Mouse (Mus musculus): ENCODE measurements at regions not wholly inside any gene's neighbourhood (a gene's known extent, or its start where the extent isn't known, plus 50 kb on each side); places are given as distances from the start of the nearest gene placed in this dataset.

GRCm38 (mm10) chr14:87314999-87315732 lies 101.3 kb upstream of the Tdrd3 start:
- H3K9me3 ChIP-seq (ENCODE audit: low read length) = no peaks in the 10 kb centered on the region; the same call in 1 of the 2 replicates

GRCm38 (mm10) chr14:87327841-87328240 lies 88.6 kb upstream of the Tdrd3 start:
- Histone ChIP-seq H3K9me3 (ENCODE audit: low read length) (no peaks in the 10 kb centered on the region), H3K36me3 (ENCODE audit: insufficient read depth, low read length) (no peaks in the 10 kb centered on the region), H3K4me1 (replicated peaks; ENCODE audit: low read depth, low read length) (no peaks in the 10 kb centered on the region), H3K4me3 (replicated peaks; ENCODE audit: low read length) (no peak overlapping the region), H3K27me3 (ENCODE audit: insufficient read depth, low read length) (no peaks in the 10 kb centered on the region)
- TF ChIP-seq POU5F1 (IDR thresholded peaks at IDR 0.05; ENCODE audit: borderline replicate concordance, low read length) (no peak), CTCF (conservative IDR thresholded peaks at IDR 0.05; ENCODE audit: low read length) (no peak), NANOG (IDR thresholded peaks at IDR 0.05; ENCODE audit: borderline replicate concordance, low read length) (no peak)

More at GRCm38 (mm10) chr14:87314999-87315732, 101.3 kb upstream of the Tdrd3 start:
- H3K27me3 ChIP-seq (ENCODE audit: insufficient read depth, low read length) = no peaks in the 10 kb centered on the region
- no peaks in the 10 kb centered on the region for H3K36me3 ChIP-seq (ENCODE audit: insufficient read depth, low read length)
- no peak overlapping the region for H3K4me3 ChIP-seq (replicated peaks; ENCODE audit: low read length)
- peak; percentile 72 for TF ChIP-seq CTCF (conservative IDR thresholded peaks at IDR 0.05; ENCODE audit: low read length)
- TF ChIP-seq NANOG (IDR thresholded peaks at IDR 0.05; ENCODE audit: borderline replicate concordance, low read length) = no peak
- TF ChIP-seq POU5F1 (IDR thresholded peaks at IDR 0.05; ENCODE audit: borderline replicate concordance, low read length) = peak; percentile 32; the same call in 1 of the 2 replicates
- no peaks in the 10 kb centered on the region for H3K4me1 ChIP-seq (replicated peaks; ENCODE audit: low read depth, low read length)

GRCm38 (mm10) chr14:87337950-87338526 lies 78.4 kb upstream of the Tdrd3 start:
- Histone ChIP-seq H3K36me3 (ENCODE audit: insufficient read depth, low read length) (no peaks in the 10 kb centered on the region), H3K9me3 (ENCODE audit: low read length) (no peaks in the 10 kb centered on the region)
- TF ChIP-seq NANOG (IDR thresholded peaks at IDR 0.05; ENCODE audit: borderline replicate concordance, low read length) = no peak
- no peak for TF ChIP-seq POU5F1 (IDR thresholded peaks at IDR 0.05; ENCODE audit: borderline replicate concordance, low read length)
- no peak for TF ChIP-seq CTCF (conservative IDR thresholded peaks at IDR 0.05; ENCODE audit: low read length)

GRCm38 (mm10) chr14:87344540-87344939 lies 71.9 kb upstream of the Tdrd3 start:
- no peaks in the 10 kb centered on the region for H3K9me3 ChIP-seq (ENCODE audit: low read length)
- TF ChIP-seq NANOG (IDR thresholded peaks at IDR 0.05; ENCODE audit: borderline replicate concordance, low read length) (no peak), CTCF (conservative IDR thresholded peaks at IDR 0.05; ENCODE audit: low read length) (no peak), POU5F1 (IDR thresholded peaks at IDR 0.05; ENCODE audit: borderline replicate concordance, low read length) (no peak)
- H3K4me1 ChIP-seq (replicated peaks; ENCODE audit: low read depth, low read length) = peaks cover 4% of the 10 kb centered on the region; the same call in 1 of the 2 replicates
- 0 out of 2 replicates have a peak, but pooled peaks cover 3% of the 10 kb centered on the region for H3K27me3 ChIP-seq (ENCODE audit: insufficient read depth, low read length)
- no peak overlapping the region for H3K4me3 ChIP-seq (replicated peaks; ENCODE audit: low read length)
- H3K36me3 ChIP-seq (ENCODE audit: insufficient read depth, low read length) = no peaks in the 10 kb centered on the region

More at GRCm38 (mm10) chr14:87337950-87338526, 78.4 kb upstream of the Tdrd3 start:
- no peak overlapping the region for H3K4me3 ChIP-seq (replicated peaks; ENCODE audit: low read length)
- no peaks in the 10 kb centered on the region for H3K4me1 ChIP-seq (replicated peaks; ENCODE audit: low read depth, low read length)
- no peaks in the 10 kb centered on the region for H3K27me3 ChIP-seq (ENCODE audit: insufficient read depth, low read length)

- H3K36me3 ChIP-seq (ENCODE audit: insufficient read depth, low read length) = no peaks in the 10 kb centered on the region
- TF ChIP-seq NANOG (IDR thresholded peaks at IDR 0.05; ENCODE audit: borderline replicate concordance, low read length) (no peak), CTCF (conservative IDR thresholded peaks at IDR 0.05; ENCODE audit: low read length) (no peak), POU5F1 (IDR thresholded peaks at IDR 0.05; ENCODE audit: borderline replicate concordance, low read length) (no peak)
Measured at GRCm38 (mm10) chr14:87346812-87347211, 69.6 kb upstream of the Tdrd3 start.

GRCm38 (mm10) chr14:87348825-87349224 lies 67.6 kb upstream of the Tdrd3 start:
- Histone ChIP-seq H3K27me3 (ENCODE audit: insufficient read depth, low read length) (0 out of 2 replicates have a peak, but pooled peaks cover 3% of the 10 kb centered on the region), H3K4me1 (replicated peaks; ENCODE audit: low read depth, low read length) (peaks cover 4% of the 10 kb centered on the region; the same call in 1 of the 2 replicates), H3K9me3 (ENCODE audit: low read length) (no peaks in the 10 kb centered on the region), H3K4me3 (replicated peaks; ENCODE audit: low read length) (no peak overlapping the region), H3K36me3 (ENCODE audit: insufficient read depth, low read length) (no peaks in the 10 kb centered on the region)
- TF ChIP-seq CTCF (conservative IDR thresholded peaks at IDR 0.05; ENCODE audit: low read length) = no peak
- no peak for TF ChIP-seq POU5F1 (IDR thresholded peaks at IDR 0.05; ENCODE audit: borderline replicate concordance, low read length)
- no peak for TF ChIP-seq NANOG (IDR thresholded peaks at IDR 0.05; ENCODE audit: borderline replicate concordance, low read length)

More at GRCm38 (mm10) chr14:87346812-87347211, 69.6 kb upstream of the Tdrd3 start:
- H3K9me3 ChIP-seq (ENCODE audit: low read length) = no peaks in the 10 kb centered on the region
- H3K4me1 ChIP-seq (replicated peaks; ENCODE audit: low read depth, low read length) = peaks cover 4% of the 10 kb centered on the region; the same call in 1 of the 2 replicates
- 0 out of 2 replicates have a peak, but pooled peaks cover 3% of the 10 kb centered on the region for H3K27me3 ChIP-seq (ENCODE audit: insufficient read depth, low read length)
- no peak overlapping the region for H3K4me3 ChIP-seq (replicated peaks; ENCODE audit: low read length)

- H3K4me1 ChIP-seq (replicated peaks; ENCODE audit: low read depth, low read length) = peaks cover 9% of the 10 kb centered on the region
- H3K36me3 ChIP-seq (ENCODE audit: insufficient read depth, low read length) = no peaks in the 10 kb centered on the region
- no peaks in the 10 kb centered on the region for H3K9me3 ChIP-seq (ENCODE audit: low read length)
- H3K27me3 ChIP-seq (ENCODE audit: insufficient read depth, low read length) = no peaks in the 10 kb centered on the region
- TF ChIP-seq NANOG (IDR thresholded peaks at IDR 0.05; ENCODE audit: borderline replicate concordance, low read length) = no peak
- TF ChIP-seq POU5F1 (IDR thresholded peaks at IDR 0.05; ENCODE audit: borderline replicate concordance, low read length) = no peak
- no peak for TF ChIP-seq CTCF (conservative IDR thresholded peaks at IDR 0.05; ENCODE audit: low read length)
- no peak overlapping the region for H3K4me3 ChIP-seq (replicated peaks; ENCODE audit: low read length)
Measured at GRCm38 (mm10) chr14:87365793-87366192, 50.6 kb upstream of the Tdrd3 start.

Measured in E14TG2a.4 (cell line).